In the genomic region with DNA sequence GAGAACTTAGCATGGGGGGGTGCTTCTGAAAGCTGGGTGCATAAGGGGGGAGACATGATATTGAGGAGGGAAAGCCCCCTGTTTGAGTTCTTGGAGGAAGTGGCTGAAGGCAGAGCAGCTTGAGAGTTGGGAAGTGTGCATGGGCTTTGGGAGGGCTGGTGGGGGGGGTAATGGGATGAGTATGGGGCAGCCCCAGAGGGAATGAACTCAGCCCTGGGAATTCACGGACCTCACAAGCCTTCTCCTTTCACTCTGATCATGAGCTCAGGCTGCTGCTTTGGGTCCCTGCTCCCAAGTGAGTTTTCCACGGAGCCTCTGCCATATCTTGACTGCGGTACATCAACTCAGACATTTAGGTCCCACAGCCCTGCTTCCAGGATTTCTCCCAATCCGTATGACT, we compare ENCODE assay signal across 2 mouse cellular contexts.
TF ChIP-seq lines count a peak whose summit lies in the region.

No protein-coding gene starts in this region.

TF ChIP-seq in CH12.LX, 34 proteins besides CTCF, POLR2A, EP300 and RAD21:
- TF ChIP-seq SIN3A (IDR thresholded peaks at IDR 0.05; ENCODE audit: low read length), result no peak

TF ChIP-seq in MEL, 35 proteins besides CTCF, POLR2A, EP300 and RAD21:
- TF ChIP-seq MEF2A (IDR thresholded peaks at IDR 0.05; ENCODE audit: extremely low read depth, insufficient replicate concordance, low read depth, low read length, poor library complexity, severe bottlenecking), result no peak
- TF ChIP-seq RCOR1 (IDR thresholded peaks at IDR 0.05; ENCODE audit: low read depth, low read length), result no peak
- no peak for TF ChIP-seq USF1 (IDR thresholded peaks at IDR 0.05; ENCODE audit: low read depth, low read length)
- no peak for TF ChIP-seq ETS1 (IDR thresholded peaks at IDR 0.05; ENCODE audit: low read depth, low read length)
- TF ChIP-seq ZC3H11A (IDR thresholded peaks at IDR 0.05; ENCODE audit: low read depth, low read length), result no peak
TF ChIP-seq in MEL: peak in this region for 0.
